ENCODE assay signal across 8 mouse cellular contexts in genomic region chr15:12321091-12321787, GRCm38 (mm10). TPM values are rescaled to one million over a fixed set of nuclear protein-coding genes. Genes with fewer than 3 reads are reported as not detected.
DNase-seq lines count a peak whose midpoint lies in the region; ATAC-seq and TF ChIP-seq lines count a peak whose summit lies in the region.

Gene Golph3 (plus strand): TSS chr15:12321450.

- H3K36me3 ChIP-seq in hindbrain, embryonic 10.5 days = peaks cover 8% of the 10 kb centered on the region
- no peaks in the 10 kb centered on the region for H3K36me3 ChIP-seq in lung, postnatal 0 days (ENCODE audit: insufficient read depth, low read length)

- no peak for TF ChIP-seq EP300 in lung, postnatal 0 days (IDR thresholded peaks at IDR 0.05)

- H3K4me1 ChIP-seq in hindbrain, embryonic 10.5 days (replicated peaks) = peaks cover 25% of the 10 kb centered on the region
- peaks cover 2% of the 10 kb centered on the region; the same call in 1 of the 2 replicates for H3K4me1 ChIP-seq in lung, postnatal 0 days (ENCODE audit: insufficient read depth, low read depth, low read length)

- H3K4me2 ChIP-seq in lung, postnatal 0 days (replicated peaks; ENCODE audit: low read depth, low read length) = peak within 1 kb of the TSS; percentile 75

- H3K27me3 ChIP-seq in hindbrain, embryonic 10.5 days (ENCODE audit: insufficient read depth, poor library complexity, severe bottlenecking) = peaks cover 23% of the 10 kb centered on the region
- H3K27me3 ChIP-seq in lung, postnatal 0 days (replicated peaks; ENCODE audit: insufficient read depth, low read length) = no peaks in the 10 kb centered on the region

- H3K9ac ChIP-seq in lung, postnatal 0 days (replicated peaks; ENCODE audit: low read depth) = peak within 1 kb of the TSS; percentile 84

- under 1% methylated on average over 74 of the region's 74 CpGs for WGBS in hindbrain, embryonic 10.5 days
- WGBS in lung, postnatal 0 days = under 1% methylated on average over 55 of the region's 74 CpGs

- no peaks in the 10 kb centered on the region for H3K9me3 ChIP-seq in hindbrain, embryonic 10.5 days
- H3K9me3 ChIP-seq in lung, postnatal 0 days (ENCODE audit: low read length) = no peaks in the 10 kb centered on the region

- no peak for TF ChIP-seq CTCF in lung, postnatal 0 days (IDR thresholded peaks at IDR 0.05)

- H3K27ac ChIP-seq in hindbrain, embryonic 10.5 days = peak within 1 kb of the TSS; percentile 98
- H3K27ac ChIP-seq in lung, postnatal 0 days (ENCODE audit: low read length) = peak within 1 kb of the TSS; percentile 95

- H3K4me3 ChIP-seq in hindbrain, embryonic 10.5 days = peak within 1 kb of the TSS; percentile 98
- peak within 1 kb of the TSS; percentile 93 for H3K4me3 ChIP-seq in lung, postnatal 0 days (ENCODE audit: low read depth, low read length)

- peak; percentile 64 for DNase-seq in MEL-GATA-1-ER (ENCODE audit: extremely low read depth, low read depth)
- peak; percentile 95 for DNase-seq in cerebellum, adult 8-10 months
- DNase-seq in hindbrain, embryonic 10.5 days (ENCODE audit: low spot score) = peak; percentile 95
- peak; percentile 96 for DNase-seq in layer of hippocampus, adult 9-11 months
- DNase-seq in lung, postnatal 0 days (ENCODE audit: low spot score) = peak; percentile 98
- peak; percentile 92 for DNase-seq in ovary, postnatal 14 days (ENCODE audit: low spot score)
- peak; percentile 96 for DNase-seq in thymus, postnatal 14 days

- peak; percentile 88 for ATAC-seq in frontal cortex, adult (ENCODE audit: low TSS enrichment)
- ATAC-seq in lung, postnatal 0 days = peak; percentile 93

RNA-seq across cellular contexts. Expression of gene Golph3, which starts in this region (rescaled TPM):
- polyA plus RNA-seq in hindbrain, embryonic 10.5 days (2016; fragmentation: Nextera tagmentation; extraction: Ambion mirVana) = 68.0 and 70.6 TPM in 2 replicates
- 79.4 and 85.9 TPM in 2 replicates for polyA plus RNA-seq in lung, postnatal 0 days (2015; fragmentation: Nextera tagmentation; extraction: Ambion mirVana)

Comparison
In these comparisons a context has a peak if more than half of its experiments do, and no peak if none do; other contexts are left out.
1. Peak in every context shown above with its lines: DNase-seq, ATAC-seq, H3K4me3 ChIP-seq and H3K27ac ChIP-seq.